Mouse (Mus musculus): ENCODE measurements around the gene Pax9.

The Pax9 gene

GRCm38 (mm10) chr12:56691427-56692079, at the start of gene Pax9:
Gene Pax9, plus strand, starts transcription at chr12:56691767.
- in situ Hi-C loops (cut with MboI; ENCODE audit: unreplicated experiment in 2 of 2) = no loop called here

- in situ Hi-C loops (cut with MboI; ENCODE audit: unreplicated experiment in 2 of 2) = no loop called here
Measured at GRCm38 (mm10) chr12:56669451-56670122, 22.0 kb upstream of the Pax9 start.

GRCm38 (mm10) chr12:56670795-56671194, 20.8 kb upstream of the Pax9 start:
- in situ Hi-C loops (cut with MboI; ENCODE audit: unreplicated experiment in 2 of 2) = no loop called here

- in situ Hi-C loops (cut with MboI; ENCODE audit: unreplicated experiment in 2 of 2) = no loop called here
Measured at GRCm38 (mm10) chr12:56674726-56675125, 16.8 kb upstream of the Pax9 start.

- in situ Hi-C loops (cut with MboI; ENCODE audit: unreplicated experiment in 2 of 2) = no loop called here
Measured at GRCm38 (mm10) chr12:56677620-56678019, 13.9 kb upstream of the Pax9 start.

- in situ Hi-C loops (cut with MboI; ENCODE audit: unreplicated experiment in 2 of 2) = no loop called here
Measured at GRCm38 (mm10) chr12:56681096-56681811, 10.3 kb upstream of the Pax9 start.

- in situ Hi-C loops (cut with MboI; ENCODE audit: unreplicated experiment in 2 of 2) = no loop called here
Measured at GRCm38 (mm10) chr12:56687640-56688481, 3.7 kb upstream of the Pax9 start.

GRCm38 (mm10) chr12:56688482-56688840, 3.1 kb upstream of the Pax9 start:
- in situ Hi-C loops (cut with MboI; ENCODE audit: unreplicated experiment in 2 of 2) = no loop called here

- in situ Hi-C loops (cut with MboI; ENCODE audit: unreplicated experiment in 2 of 2) = no loop called here
Measured at GRCm38 (mm10) chr12:56688920-56689319, 2.6 kb upstream of the Pax9 start.

GRCm38 (mm10) chr12:56689331-56689730, 2.2 kb upstream of the Pax9 start:
- in situ Hi-C loops (cut with MboI; ENCODE audit: unreplicated experiment in 2 of 2) = no loop called here

GRCm38 (mm10) chr12:56689736-56690135, 1.8 kb upstream of the Pax9 start:
- in situ Hi-C loops (cut with MboI; ENCODE audit: unreplicated experiment in 2 of 2) = no loop called here

- in situ Hi-C loops (cut with MboI; ENCODE audit: unreplicated experiment in 2 of 2) = no loop called here
Measured at GRCm38 (mm10) chr12:56690366-56690765, 1.2 kb upstream of the Pax9 start.

GRCm38 (mm10) chr12:56691001-56691400, 566 bp upstream of the Pax9 start:
- in situ Hi-C loops (cut with MboI; ENCODE audit: unreplicated experiment in 2 of 2) = no loop called here

- in situ Hi-C loops (cut with MboI; ENCODE audit: unreplicated experiment in 2 of 2) = no loop called here
Measured at GRCm38 (mm10) chr12:56692536-56692935, 969 bp downstream of the Pax9 start.

GRCm38 (mm10) chr12:56693411-56694098, 2.0 kb downstream of the Pax9 start:
- in situ Hi-C loops (cut with MboI; ENCODE audit: unreplicated experiment in 2 of 2) = no loop called here

GRCm38 (mm10) chr12:56694361-56694760, 2.8 kb downstream of the Pax9 start:
- in situ Hi-C loops (cut with MboI; ENCODE audit: unreplicated experiment in 2 of 2) = no loop called here

GRCm38 (mm10) chr12:56694936-56695335, 3.4 kb downstream of the Pax9 start:
- in situ Hi-C loops (cut with MboI; ENCODE audit: unreplicated experiment in 2 of 2) = no loop called here

- in situ Hi-C loops (cut with MboI; ENCODE audit: unreplicated experiment in 2 of 2) = no loop called here
Measured at GRCm38 (mm10) chr12:56695358-56696173, 4.0 kb downstream of the Pax9 start.

GRCm38 (mm10) chr12:56696174-56697010, 4.8 kb downstream of the Pax9 start:
- in situ Hi-C loops (cut with MboI; ENCODE audit: unreplicated experiment in 2 of 2) = no loop called here

Measured in v-Abl transformed pro-B cells (cell line).